Mouse (Mus musculus): ENCODE data around the gene Rasgef1b.

The Rasgef1b gene

DNA sequence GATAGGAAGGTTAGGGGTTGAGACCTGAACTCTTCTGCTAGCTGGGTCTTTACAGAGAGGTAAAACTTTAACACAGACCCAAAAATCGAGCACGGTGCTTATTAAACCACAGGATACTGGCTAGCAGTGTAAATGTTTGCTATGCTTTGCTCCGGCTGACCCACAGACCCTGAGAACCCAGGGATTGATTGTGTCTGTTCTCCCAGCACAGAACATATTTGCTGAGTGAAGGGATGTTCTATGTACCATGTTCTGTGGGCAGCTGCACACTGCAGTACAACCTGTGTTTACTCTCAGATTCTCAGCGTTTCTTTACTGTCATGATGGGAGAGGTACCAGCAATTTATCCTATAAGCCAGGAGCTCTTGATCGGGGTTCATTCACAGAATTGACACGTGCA, 306.8 kb downstream of the Rasgef1b start:
- H3K27me3 ChIP-seq (ENCODE audit: control insufficient read depth, insufficient read depth, low read length, poor library complexity, severe bottlenecking), result no peaks in the 10 kb centered on the region
- no peak for DNase-seq (ENCODE audit: low read depth, low spot score)
- no peaks in the 10 kb centered on the region for H3K36me3 ChIP-seq (ENCODE audit: control insufficient read depth, insufficient read depth, low read length, poor library complexity, severe bottlenecking)

DNA sequence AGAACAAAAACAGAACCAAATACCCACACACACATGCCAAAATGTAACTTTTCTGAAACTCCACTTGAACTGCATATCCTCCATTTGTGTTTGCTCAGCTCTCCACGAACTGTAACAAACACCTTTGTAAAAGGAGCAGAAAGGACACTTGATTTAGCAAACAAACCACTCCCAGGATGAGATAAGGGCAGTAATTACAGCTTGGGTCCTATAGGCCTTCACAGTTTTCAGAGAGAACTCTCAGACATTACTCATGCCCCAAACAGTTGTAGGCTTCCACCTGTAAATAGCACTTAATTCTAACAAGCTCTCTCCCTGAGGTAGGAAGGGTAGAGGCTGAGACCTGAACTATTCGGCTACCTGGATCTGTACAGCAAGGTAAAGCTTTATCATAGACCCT, 309.0 kb downstream of the Rasgef1b start:
- H3K36me3 ChIP-seq (ENCODE audit: control insufficient read depth, insufficient read depth, low read length, poor library complexity, severe bottlenecking), result no peaks in the 10 kb centered on the region
- no peaks in the 10 kb centered on the region for H3K27me3 ChIP-seq (ENCODE audit: control insufficient read depth, insufficient read depth, low read length, poor library complexity, severe bottlenecking)
- no peak for DNase-seq (ENCODE audit: low read depth, low spot score)

DNA sequence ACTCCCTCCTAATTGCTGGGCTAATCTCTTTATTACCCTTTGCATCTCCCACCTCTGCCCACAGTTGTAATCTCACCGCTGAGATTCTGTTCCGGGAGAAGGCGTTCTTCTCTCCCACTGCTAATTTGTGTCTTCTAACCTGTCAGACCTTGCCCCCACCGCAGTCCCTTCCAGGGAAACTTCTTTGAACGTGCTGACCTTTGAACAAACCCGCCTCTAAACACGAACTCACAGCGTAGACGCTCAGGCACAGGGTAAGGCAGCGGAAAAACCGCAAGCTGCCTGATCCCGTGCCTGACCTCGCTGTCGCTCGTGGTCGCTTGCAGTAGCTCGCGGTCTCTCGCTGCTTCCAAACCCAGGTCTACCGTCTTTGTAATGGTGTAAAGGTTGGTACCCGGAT, 312.0 kb downstream of the Rasgef1b start:
- Histone ChIP-seq H3K27me3 (ENCODE audit: control insufficient read depth, insufficient read depth, low read length, poor library complexity, severe bottlenecking) (no peaks in the 10 kb centered on the region), H3K36me3 (ENCODE audit: control insufficient read depth, insufficient read depth, low read length, poor library complexity, severe bottlenecking) (no peaks in the 10 kb centered on the region)
- DNase-seq (ENCODE audit: low read depth, low spot score), result no peak

DNA sequence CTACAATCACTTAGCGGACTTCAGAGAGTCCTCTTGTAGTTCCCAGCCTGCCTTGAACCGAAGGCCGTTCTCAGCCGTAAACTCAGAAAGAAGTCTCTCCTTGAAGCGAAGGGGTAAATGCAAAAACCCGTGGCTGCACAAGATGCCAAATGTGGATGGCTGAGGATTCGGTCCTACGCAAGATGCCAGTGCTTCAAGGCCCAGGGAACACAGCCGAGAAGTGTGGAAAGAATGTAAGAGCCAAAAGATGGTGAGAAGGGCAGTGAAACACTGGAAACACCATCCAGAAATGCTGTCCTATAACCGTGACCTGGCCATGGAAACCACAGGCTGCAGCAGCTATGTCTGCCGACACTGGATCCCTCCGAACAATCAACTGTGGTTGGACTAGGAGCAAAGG, 313.2 kb downstream of the Rasgef1b start:
- DNase-seq (ENCODE audit: low read depth, low spot score), result no peak
- no peaks in the 10 kb centered on the region for H3K36me3 ChIP-seq (ENCODE audit: control insufficient read depth, insufficient read depth, low read length, poor library complexity, severe bottlenecking)
- no peaks in the 10 kb centered on the region for H3K27me3 ChIP-seq (ENCODE audit: control insufficient read depth, insufficient read depth, low read length, poor library complexity, severe bottlenecking)

DNA sequence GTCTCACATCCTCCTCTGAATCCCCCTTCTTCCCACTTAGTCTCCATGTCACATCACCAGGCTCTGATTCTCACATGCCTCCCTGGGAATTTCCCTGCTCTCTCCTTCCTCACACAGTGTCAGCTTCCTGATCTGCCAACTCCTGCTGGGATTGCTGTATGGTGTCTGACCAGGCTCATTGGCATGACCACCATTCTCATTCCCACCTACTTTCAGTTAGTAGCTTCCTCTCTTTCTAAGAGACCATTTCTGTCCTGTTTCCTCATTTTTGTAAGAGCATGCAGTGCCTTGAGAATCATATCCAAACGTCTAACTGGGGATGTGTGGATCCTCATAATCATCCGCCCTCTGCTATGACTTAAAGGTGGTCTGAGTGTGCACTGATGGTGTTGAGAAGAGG, 313.8 kb downstream of the Rasgef1b start:
- H3K27me3 ChIP-seq (ENCODE audit: control insufficient read depth, insufficient read depth, low read length, poor library complexity, severe bottlenecking), result no peaks in the 10 kb centered on the region
- DNase-seq (ENCODE audit: low read depth, low spot score), result peak; percentile 31
- no peaks in the 10 kb centered on the region for H3K36me3 ChIP-seq (ENCODE audit: control insufficient read depth, insufficient read depth, low read length, poor library complexity, severe bottlenecking)

DNA sequence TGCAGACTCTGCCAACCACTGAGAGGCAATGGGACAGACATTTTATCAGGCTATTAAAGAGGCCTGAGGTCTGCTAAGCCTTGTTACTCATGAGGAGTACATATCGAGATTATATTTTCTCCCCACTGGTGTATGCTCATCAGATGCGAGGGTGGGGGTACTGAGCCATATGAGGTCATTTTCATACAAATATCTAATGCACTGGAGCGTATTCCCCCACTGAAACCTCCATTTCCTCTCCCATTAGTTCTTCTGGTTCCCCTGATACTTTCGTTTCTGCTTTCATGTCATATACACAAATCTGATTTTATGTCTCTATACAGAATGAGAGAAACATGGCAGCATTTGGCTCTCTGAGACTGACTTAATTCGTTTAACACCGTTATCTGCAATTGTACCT, 314.6 kb downstream of the Rasgef1b start:
- no peaks in the 10 kb centered on the region for H3K27me3 ChIP-seq (ENCODE audit: control insufficient read depth, insufficient read depth, low read length, poor library complexity, severe bottlenecking)
- peak; percentile 93 for DNase-seq (ENCODE audit: low read depth, low spot score)
- H3K36me3 ChIP-seq (ENCODE audit: control insufficient read depth, insufficient read depth, low read length, poor library complexity, severe bottlenecking), result no peaks in the 10 kb centered on the region

DNA sequence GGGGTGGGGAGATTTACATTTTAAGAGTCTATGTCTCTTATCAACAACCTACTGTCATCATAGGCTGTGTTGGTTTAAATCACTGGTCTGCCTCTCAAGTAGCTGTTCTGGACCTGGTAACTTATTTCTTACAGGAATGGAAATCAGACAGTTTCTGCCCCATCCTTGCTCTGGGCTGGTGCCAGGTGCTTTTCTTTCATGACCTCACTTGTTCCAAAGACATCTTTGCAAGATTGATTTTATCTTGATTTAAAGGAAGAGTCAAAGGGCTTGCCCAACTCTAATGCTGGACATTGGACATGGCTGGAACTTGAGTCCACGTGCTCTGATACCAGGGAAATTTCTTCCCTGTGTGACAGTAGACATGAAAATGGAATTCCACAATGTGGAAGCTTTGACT, 315.0 kb downstream of the Rasgef1b start:
- Histone ChIP-seq H3K36me3 (ENCODE audit: control insufficient read depth, insufficient read depth, low read length, poor library complexity, severe bottlenecking) (no peaks in the 10 kb centered on the region), H3K27me3 (ENCODE audit: control insufficient read depth, insufficient read depth, low read length, poor library complexity, severe bottlenecking) (no peaks in the 10 kb centered on the region)
- peak; percentile 60 for DNase-seq (ENCODE audit: low read depth, low spot score)

DNA sequence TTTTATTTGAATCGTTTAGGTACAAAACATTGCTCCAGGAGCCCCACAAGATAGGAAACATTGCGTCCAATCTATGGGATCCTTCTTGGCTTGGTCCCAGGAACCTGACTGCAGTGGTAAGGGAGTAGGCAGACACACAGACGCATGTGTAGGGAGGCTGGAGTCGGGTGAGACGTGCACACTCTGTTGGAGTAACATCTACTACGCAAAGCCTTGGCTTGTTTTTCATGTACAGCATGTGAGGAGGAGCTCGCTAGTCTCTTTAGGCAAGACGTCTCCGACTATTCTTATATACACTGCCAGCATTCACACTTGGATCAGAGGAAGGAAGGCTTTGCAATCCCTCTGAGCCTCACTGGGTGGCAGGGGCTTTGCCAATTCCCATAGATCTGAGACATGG, 315.5 kb downstream of the Rasgef1b start:
- DNase-seq (ENCODE audit: low read depth, low spot score), result no peak
- Histone ChIP-seq H3K36me3 (ENCODE audit: control insufficient read depth, insufficient read depth, low read length, poor library complexity, severe bottlenecking) (no peaks in the 10 kb centered on the region), H3K27me3 (ENCODE audit: control insufficient read depth, insufficient read depth, low read length, poor library complexity, severe bottlenecking) (no peaks in the 10 kb centered on the region)

DNA sequence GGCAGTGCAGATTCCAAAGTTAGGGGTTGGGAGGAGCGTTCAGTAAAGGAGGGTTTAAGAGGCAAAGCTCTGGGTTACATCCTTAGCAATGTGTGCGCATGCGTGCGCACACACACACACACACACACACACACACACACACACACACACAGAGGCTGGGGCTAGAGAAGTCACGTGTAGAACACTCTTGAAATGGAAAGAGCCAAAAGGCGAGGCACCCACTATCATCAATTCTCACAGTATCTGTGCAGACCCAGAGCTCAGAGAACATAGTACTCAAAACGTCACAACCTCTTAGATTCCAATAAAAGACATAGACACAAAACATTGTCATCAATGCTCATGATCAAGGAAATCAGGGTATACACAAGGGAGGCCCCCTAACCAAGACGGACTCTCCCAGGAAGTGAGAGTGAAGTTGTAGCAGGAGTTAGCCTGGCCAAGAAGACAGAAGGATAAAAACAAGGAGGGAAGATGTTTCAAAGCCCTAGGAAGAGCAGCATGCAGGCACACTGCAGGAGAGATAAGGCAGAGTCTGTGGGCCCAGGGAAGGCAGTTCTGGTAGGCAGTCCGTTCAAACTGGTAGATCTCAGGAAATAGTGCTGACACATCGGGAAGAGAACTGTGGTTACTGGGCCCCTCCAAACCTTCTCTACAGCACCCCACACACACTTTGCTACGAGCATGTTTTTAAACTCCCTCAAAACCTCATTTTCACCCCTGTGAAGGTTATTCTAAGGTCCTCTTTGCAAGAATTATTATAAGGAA, 324.3 kb downstream of the Rasgef1b start:
- H3K36me3 ChIP-seq (ENCODE audit: control insufficient read depth, insufficient read depth, low read length, poor library complexity, severe bottlenecking), result no peaks in the 10 kb centered on the region
- no peaks in the 10 kb centered on the region for H3K27me3 ChIP-seq (ENCODE audit: control insufficient read depth, insufficient read depth, low read length, poor library complexity, severe bottlenecking)
- DNase-seq (ENCODE audit: low read depth, low spot score), result no peak

DNA sequence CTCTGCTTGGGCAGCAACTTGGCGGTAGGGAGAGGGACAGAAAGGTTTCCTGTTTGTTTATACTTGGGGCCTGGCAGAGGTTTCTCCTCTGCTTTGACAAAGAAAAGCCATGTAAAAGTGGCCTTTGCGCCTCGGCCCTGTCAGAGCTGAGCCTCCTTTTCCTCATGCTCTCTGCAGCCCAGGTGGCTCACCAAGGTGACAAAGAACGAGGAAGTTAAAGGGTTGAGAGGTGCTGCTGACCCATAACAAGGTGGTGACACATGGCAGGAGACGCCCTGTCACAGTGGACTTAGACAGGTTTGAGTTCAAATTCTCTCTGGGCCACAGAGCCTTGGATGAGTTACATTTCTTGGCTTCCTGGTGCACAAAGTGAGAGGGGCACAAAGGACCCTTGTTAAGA, 325.5 kb downstream of the Rasgef1b start:
- peak; percentile 42 for DNase-seq (ENCODE audit: low read depth, low spot score)
- H3K27me3 ChIP-seq (ENCODE audit: control insufficient read depth, insufficient read depth, low read length, poor library complexity, severe bottlenecking), result no peaks in the 10 kb centered on the region
- H3K36me3 ChIP-seq (ENCODE audit: control insufficient read depth, insufficient read depth, low read length, poor library complexity, severe bottlenecking), result no peaks in the 10 kb centered on the region

DNA sequence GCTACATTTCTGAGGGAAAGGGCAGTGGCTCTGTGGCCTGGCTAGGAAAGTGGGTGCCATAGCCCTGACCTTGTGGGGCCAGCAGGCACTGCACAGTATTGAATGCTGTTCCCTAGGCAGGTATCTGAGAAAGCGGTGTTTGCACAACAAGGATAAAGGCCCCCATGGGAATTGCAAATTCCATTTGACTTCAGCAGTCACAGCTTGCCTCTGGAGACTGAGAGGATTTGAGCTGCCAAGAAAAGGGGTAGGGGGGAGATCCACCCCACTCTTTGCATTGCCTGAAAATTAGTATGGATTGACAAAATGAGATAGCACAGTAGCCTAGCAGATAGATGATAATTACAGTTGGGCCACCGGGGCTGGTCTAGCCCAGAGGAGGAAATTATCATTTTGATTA, 326.1 kb downstream of the Rasgef1b start:
- no peak for DNase-seq (ENCODE audit: low read depth, low spot score)
- Histone ChIP-seq H3K36me3 (ENCODE audit: control insufficient read depth, insufficient read depth, low read length, poor library complexity, severe bottlenecking) (no peaks in the 10 kb centered on the region), H3K27me3 (ENCODE audit: control insufficient read depth, insufficient read depth, low read length, poor library complexity, severe bottlenecking) (no peaks in the 10 kb centered on the region)

DNA sequence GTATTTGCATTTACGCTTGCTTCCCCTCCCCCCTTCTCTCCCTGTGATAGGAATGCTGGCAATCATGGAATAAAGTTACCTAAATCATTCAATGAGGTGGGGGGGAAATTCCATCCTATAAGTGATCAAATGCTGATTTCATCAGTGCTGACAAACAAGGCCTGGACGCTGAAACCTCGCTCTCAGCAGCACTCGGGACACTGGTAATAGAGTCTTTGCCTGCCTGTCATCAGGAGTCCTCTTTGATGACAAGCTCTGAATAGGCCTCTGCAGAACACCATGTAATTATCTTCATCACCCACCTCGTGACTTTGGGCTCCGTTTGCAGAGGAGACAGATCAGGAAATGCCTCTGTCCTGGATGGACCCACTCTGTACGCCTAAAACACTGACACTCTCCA, 326.6 kb downstream of the Rasgef1b start:
- no peak for DNase-seq (ENCODE audit: low read depth, low spot score)
- H3K27me3 ChIP-seq (ENCODE audit: control insufficient read depth, insufficient read depth, low read length, poor library complexity, severe bottlenecking), result no peaks in the 10 kb centered on the region
- no peaks in the 10 kb centered on the region for H3K36me3 ChIP-seq (ENCODE audit: control insufficient read depth, insufficient read depth, low read length, poor library complexity, severe bottlenecking)

DNA sequence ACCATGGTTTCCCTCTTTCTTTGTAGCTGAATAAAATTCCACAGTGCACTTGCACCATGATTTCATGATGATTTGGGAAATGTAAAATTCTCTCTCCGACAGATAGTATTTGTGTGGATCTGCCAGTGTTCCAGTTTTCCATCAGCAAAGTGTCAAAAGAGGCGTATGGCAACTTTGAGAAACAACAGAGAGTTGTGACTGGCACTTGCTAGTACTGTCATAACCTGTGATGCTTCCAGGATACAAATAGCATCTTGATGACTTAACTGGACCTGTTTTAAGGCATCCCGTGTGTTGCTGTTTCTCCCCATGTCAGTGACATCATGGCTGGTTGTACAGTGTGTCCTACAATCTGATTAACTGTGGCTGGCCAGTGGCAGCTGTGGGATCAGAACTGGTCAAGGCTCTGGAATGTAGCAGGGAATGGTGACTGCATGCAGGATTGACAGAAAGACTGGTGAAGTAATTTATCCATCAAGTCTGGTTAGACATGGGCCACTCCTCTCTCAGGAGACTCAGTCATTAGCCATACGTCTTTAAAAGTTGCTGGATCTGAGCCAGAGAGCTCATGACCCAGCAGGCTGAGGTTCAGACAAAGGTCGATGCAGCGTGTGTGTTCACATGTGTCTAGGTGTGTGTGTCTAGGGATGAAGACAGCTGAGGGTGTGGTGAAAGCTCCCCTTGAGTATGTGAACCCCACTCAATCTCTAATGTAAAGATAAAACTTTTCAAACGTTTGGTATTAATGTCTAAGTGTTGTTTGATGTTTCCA, 328.8 kb downstream of the Rasgef1b start:
- H3K27me3 ChIP-seq (ENCODE audit: control insufficient read depth, insufficient read depth, low read length, poor library complexity, severe bottlenecking), result no peaks in the 10 kb centered on the region
- no peak for DNase-seq (ENCODE audit: low read depth, low spot score)
- H3K36me3 ChIP-seq (ENCODE audit: control insufficient read depth, insufficient read depth, low read length, poor library complexity, severe bottlenecking), result no peaks in the 10 kb centered on the region

DNA sequence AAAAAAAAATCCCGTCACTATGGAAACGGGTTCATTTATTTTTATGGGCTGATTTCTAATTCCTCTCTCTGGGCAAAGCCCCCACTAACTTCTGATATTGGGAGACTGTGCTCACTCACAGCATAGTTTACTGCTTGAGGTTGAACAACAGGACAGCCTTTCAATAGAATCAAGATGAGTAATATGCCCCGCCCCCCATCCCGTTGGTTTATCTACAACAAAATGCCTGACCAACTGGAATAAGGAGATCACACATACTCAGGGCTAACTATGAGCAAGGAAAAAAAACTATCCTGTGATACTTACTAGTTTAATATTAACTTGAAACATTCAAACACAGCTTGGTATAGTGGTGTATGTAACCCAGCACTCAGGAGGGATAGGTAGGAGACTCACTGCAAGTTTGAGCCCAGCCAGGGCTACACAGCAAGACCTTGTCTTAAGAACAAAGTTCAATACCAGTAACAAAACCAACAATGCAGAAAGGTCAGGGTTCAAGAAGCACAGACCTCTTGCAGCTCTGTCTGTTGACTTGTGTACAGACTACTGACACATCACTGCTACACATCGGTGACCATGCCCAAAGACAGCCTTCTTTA, 330.3 kb downstream of the Rasgef1b start:
- DNase-seq (ENCODE audit: low read depth, low spot score), result peak; percentile 29
- no peaks in the 10 kb centered on the region for H3K36me3 ChIP-seq (ENCODE audit: control insufficient read depth, insufficient read depth, low read length, poor library complexity, severe bottlenecking)
- H3K27me3 ChIP-seq (ENCODE audit: control insufficient read depth, insufficient read depth, low read length, poor library complexity, severe bottlenecking), result no peaks in the 10 kb centered on the region

DNA sequence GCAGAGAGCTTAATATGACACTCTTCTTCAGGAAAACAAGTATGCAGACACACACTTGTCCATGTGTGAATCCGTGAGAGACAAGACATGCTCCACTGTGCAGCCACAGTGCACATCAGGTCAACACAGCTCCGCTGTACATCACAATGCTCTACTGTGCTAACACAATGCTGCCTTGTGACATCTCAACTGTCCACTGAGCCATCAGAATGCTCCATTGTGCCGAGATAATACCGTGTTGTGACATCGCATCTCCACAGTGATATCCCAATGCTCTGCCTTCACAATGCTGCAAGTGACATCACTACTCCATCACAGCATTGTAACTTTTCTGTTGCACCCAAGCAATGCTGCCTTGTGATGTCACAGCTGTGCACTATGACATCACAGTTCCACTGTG, 334.3 kb downstream of the Rasgef1b start:
- no peaks in the 10 kb centered on the region for H3K36me3 ChIP-seq (ENCODE audit: control insufficient read depth, insufficient read depth, low read length, poor library complexity, severe bottlenecking)
- H3K27me3 ChIP-seq (ENCODE audit: control insufficient read depth, insufficient read depth, low read length, poor library complexity, severe bottlenecking), result no peaks in the 10 kb centered on the region
- no peak for DNase-seq (ENCODE audit: low read depth, low spot score)

Measured in splenic B cell, adult 2 months (primary cell).